Mouse (Mus musculus) Patski (cell line): ENCODE results near the gene Mctp2. TPM values are rescaled to one million over a fixed set of nuclear protein-coding genes. Genes with fewer than 3 reads are reported as not detected.

Experiments used
- ATAC-seq: fragments of 100-300 bp; one replicate; pipeline ENCODE4 v1.8.0; 2021
- CTCF ChIA-PET: fragments of 350-600 bp; sonication (Branson Sonifier 250); formaldehyde crosslinking; loops from one replicate; lab custom pipeline; 2022; ENCODE audit warnings: inconsistent platforms; lab: Charles Lee
- POLR2A ChIA-PET: fragments of 350-600 bp; sonication (Branson Sonifier 250); formaldehyde crosslinking; loops from one replicate; lab custom pipeline; 2022; ENCODE audit warnings: antibody characterized with exemption, inconsistent platforms; lab: Charles Lee
- DNase-seq: peaks from one replicate; pipeline ENCODE4 v3.0.0-alpha.2; 2011; ENCODE audit warnings: low read depth, low spot score
- H3K27me3 ChIP-seq: fragments of 371-371 bp; one replicate; pipeline ENCODE4 v1.5.1; 2021
- CTCF ChIP-seq: fragments of 100-300 bp; IDR thresholded peaks from one replicate; pipeline ENCODE4 v1.5.1; 2021
- in situ Hi-C: fragments of 300-500 bp; cut with MboI; formaldehyde crosslinking; loops from 3 replicates; pipeline ENCODE4 v1.11.1; 2018; ENCODE audit warnings: low pct_unique_long_range_greater_than_20kb, mixed read lengths
- polyA plus RNA-seq: library from polyadenylated mRNA; unstranded; gene quantifications from one replicate; pipeline ENCODE4 v1.2.3, GENCODE M21; 2021

Gene Mctp2
- polyA plus RNA-seq, 1 experiment from 2014 or later: 1.4 TPM

GRCm38 (mm10) chr7:72096433-72096832 is 210.0 kb downstream of the Mctp2 start:
- ChIA-PET POLR2A (no interaction called here), CTCF (no interaction called here)
- TF ChIP-seq CTCF: no peak
- ATAC-seq (no peak), DNase-seq (no peak)
- H3K27me3 ChIP-seq: no peaks in the 10 kb centered on the region
- in situ Hi-C loops: no loop called here

GRCm38 (mm10) chr7:72089463-72090175 is 216.8 kb downstream of the Mctp2 start:
- no peak for TF ChIP-seq CTCF
- DNase-seq: no peak
- H3K27me3 ChIP-seq: no peaks in the 10 kb centered on the region
- ATAC-seq: no peak
- in situ Hi-C loops: no loop called here
- ChIA-PET POLR2A (no interaction called here), CTCF (no interaction called here)

- DNase-seq (no peak), ATAC-seq (no peak)
- ChIA-PET POLR2A (no interaction called here), CTCF (no interaction called here)
- in situ Hi-C loops: no loop called here
- no peak for TF ChIP-seq CTCF
- H3K27me3 ChIP-seq: no peaks in the 10 kb centered on the region
Observed at GRCm38 (mm10) chr7:72080705-72081104, 225.7 kb downstream of the Mctp2 start.

- in situ Hi-C loops: no loop called here
- no peaks in the 10 kb centered on the region for H3K27me3 ChIP-seq
- no peak for DNase-seq
- POLR2A ChIA-PET: no interaction called here
- ATAC-seq: no peak
- CTCF ChIA-PET: no interaction called here
- TF ChIP-seq CTCF: no peak
Observed at GRCm38 (mm10) chr7:72078896-72079295, 227.5 kb downstream of the Mctp2 start.

- ChIA-PET POLR2A (no interaction called here), CTCF (no interaction called here)
- in situ Hi-C loops: no loop called here
- ATAC-seq: no peak
- TF ChIP-seq CTCF: no peak
- no peaks in the 10 kb centered on the region for H3K27me3 ChIP-seq
- DNase-seq: no peak
Observed at GRCm38 (mm10) chr7:72071418-72072184, 234.8 kb downstream of the Mctp2 start.

- CTCF ChIA-PET: no interaction called here
- POLR2A ChIA-PET: no interaction called here
- no peak for ATAC-seq
- in situ Hi-C loops: no loop called here
- no peak for DNase-seq
- no peak for TF ChIP-seq CTCF
- peaks cover 4% of the 10 kb centered on the region for H3K27me3 ChIP-seq
Observed at GRCm38 (mm10) chr7:72068454-72068853, 238.0 kb downstream of the Mctp2 start.

- CTCF ChIA-PET: no interaction called here
- POLR2A ChIA-PET: no interaction called here
- no peak for ATAC-seq
Observed at GRCm38 (mm10) chr7:72066352-72066751, 240.1 kb downstream of the Mctp2 start.

GRCm38 (mm10) chr7:72051759-72052158 is 254.6 kb downstream of the Mctp2 start:
- peaks cover 17% of the 10 kb centered on the region for H3K27me3 ChIP-seq
- TF ChIP-seq CTCF: no peak
- DNase-seq (no peak), ATAC-seq (no peak)
- POLR2A ChIA-PET: no interaction called here
- in situ Hi-C loops: no loop called here
- CTCF ChIA-PET: no interaction called here

More at GRCm38 (mm10) chr7:72066352-72066751, 240.1 kb downstream of the Mctp2 start:
- no peak for DNase-seq
- peaks cover 4% of the 10 kb centered on the region for H3K27me3 ChIP-seq
- in situ Hi-C loops: no loop called here
- TF ChIP-seq CTCF: no peak

GRCm38 (mm10) chr7:72047588-72048585 is 258.5 kb downstream of the Mctp2 start:
- H3K27me3 ChIP-seq: peaks cover 22% of the 10 kb centered on the region
- TF ChIP-seq CTCF: no peak
- ChIA-PET CTCF (no interaction called here), POLR2A (no interaction called here)
- DNase-seq (no peak), ATAC-seq (no peak)
- in situ Hi-C loops: no loop called here
